Mouse (Mus musculus) CD4-positive helper T cell, adult 2 months (primary cell): ENCODE measurements around the gene Ncl.

ENCODE experiments used
- DNase-seq: peaks from one replicate; pipeline ENCODE4 v3.0.0-alpha.2; 2012; ENCODE audit warnings: low read depth, missing footprints, low spot score

Ncl gene

DNA sequence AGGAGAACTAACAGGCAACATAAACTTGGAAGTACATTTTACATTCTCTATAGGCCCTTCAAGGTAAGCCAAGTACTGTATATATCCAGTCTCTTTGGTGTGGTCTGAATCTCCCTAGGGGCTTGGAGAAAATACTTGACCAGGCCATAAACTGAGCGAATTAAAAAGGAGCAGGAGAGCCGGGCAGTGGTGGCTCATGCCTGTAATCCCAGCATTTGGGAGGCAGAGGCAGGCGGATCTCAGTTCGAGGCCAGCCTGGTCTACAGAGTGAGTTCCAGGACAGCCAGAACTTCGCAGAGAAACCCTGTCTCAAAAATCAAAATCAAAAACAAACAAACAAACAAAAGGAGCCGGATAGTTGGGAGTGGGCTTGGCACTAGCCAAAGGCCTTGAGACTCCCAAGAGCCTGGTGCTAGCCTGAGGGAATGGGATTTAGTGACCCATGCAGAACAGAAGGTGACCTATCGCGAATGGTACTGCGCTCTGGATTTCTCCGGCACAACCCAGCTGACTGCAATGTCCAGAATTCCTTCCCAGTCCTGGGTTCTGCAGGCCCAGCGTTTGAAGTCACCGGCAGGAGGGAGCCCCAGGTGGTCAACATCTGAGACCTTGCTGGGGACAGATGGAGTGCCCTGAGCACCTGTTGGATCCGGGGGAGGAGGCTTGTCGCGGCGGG lies 46.0 kb downstream of the Ncl start:
- no peak for DNase-seq

DNA sequence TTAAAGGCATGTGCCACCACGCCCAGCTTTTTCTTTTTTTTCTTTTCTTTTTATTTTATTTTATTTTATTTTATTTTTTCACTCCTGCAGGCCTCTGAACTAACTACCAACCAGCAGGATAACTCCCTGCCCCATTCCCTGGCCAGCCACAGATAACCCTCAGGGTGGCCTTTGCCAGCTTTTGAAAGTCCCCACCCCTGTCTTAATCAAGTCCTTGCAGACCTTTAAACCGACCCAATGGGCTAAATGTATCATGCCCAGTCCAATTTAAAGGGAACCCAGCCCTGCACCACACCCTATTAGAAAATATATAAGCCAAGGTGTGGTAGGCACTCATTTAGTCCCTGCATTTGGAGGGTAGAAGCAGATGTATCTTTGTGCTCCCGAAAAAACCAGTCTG lies 46.9 kb downstream of the Ncl start:
- DNase-seq, result no peak

DNA sequence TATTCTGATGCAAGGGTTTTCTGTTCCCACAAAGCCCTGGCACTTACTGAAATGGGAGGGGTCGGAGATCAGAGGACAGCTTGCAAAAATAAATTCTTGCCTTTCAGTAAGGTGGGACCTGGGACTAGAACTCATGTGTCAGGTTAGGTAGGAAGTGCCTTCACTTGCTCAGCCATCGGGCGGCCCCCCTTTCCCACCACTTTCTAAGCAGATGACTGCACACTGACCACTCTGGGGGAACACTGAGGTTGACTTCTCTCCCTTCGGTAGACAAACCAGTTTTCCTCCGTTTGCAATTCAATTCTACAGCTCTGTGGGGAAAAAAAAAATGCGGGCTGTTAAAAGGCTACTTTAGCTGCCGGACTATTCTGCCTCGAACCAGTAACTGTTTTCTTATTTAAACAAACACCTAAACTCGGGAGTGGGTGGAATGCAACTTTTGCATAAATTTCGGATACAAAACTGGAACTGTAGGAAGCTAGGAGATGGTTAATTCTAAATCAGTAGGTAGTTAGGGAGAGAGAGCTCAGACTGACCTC lies 47.7 kb downstream of the Ncl start:
- no peak for DNase-seq

DNA sequence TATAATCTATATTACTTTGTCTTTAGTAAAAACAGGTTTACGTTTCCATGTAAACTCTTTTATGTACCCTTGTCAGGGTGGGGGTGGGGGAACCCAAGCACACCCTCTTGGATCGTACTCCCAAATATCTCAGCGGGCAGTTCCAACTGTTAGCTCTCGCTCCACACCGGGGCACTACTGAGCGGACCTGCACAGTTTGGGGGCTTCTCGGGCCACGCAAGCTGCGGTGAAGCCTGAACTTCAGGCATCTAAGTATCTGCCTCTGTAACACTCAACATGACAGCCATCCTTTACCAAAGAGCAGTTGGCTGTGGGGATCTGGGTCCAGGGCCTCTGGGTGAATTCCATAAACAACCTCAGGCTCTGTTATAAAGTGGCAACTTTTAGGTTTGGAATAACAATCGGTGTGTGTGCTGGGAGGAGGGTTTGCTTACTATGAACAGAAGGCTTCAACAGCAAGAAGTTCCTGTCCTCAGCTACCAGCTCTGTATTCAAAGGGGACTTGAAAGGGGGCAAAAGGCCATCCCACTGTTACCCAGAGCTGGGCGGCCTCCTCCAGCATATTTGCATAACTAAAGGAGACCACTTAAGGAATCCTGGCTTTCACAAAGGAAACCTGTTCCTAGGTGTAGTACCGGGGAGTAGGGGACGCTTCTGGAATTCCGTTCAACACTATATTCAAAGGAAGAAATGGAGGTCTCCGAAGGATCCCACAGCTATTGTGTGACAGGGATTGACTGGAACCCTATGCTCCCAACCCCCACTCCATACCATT lies 48.5 kb downstream of the Ncl start:
- no peak for DNase-seq

DNA sequence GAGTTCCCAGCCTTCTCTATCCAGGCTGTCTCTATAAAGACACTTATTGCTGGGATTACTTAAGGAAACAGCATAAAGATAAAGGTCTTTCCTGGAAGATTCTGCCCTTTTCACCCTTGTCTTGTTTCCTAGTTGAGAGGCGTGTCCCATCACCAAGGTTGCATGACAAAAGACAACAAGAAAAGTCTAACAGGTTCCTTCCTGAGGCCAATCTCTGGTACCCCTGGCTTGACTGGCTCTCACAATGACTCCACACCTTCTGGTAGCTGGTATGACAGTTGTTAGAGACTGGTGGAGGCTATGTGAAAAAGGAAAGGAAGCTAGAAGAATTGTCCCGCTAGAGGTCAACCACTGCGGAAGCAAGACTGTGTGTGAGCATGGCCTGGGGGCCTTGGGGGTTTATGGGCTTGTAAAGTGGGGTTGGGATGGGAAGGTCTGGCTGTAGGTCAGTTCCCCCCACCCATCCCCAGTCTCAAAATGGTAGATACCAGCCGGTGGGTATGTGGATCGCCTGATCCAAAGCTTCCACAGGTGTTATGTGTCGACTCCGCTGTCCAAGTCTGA lies 49.8 kb downstream of the Ncl start:
- no peak for DNase-seq

DNA sequence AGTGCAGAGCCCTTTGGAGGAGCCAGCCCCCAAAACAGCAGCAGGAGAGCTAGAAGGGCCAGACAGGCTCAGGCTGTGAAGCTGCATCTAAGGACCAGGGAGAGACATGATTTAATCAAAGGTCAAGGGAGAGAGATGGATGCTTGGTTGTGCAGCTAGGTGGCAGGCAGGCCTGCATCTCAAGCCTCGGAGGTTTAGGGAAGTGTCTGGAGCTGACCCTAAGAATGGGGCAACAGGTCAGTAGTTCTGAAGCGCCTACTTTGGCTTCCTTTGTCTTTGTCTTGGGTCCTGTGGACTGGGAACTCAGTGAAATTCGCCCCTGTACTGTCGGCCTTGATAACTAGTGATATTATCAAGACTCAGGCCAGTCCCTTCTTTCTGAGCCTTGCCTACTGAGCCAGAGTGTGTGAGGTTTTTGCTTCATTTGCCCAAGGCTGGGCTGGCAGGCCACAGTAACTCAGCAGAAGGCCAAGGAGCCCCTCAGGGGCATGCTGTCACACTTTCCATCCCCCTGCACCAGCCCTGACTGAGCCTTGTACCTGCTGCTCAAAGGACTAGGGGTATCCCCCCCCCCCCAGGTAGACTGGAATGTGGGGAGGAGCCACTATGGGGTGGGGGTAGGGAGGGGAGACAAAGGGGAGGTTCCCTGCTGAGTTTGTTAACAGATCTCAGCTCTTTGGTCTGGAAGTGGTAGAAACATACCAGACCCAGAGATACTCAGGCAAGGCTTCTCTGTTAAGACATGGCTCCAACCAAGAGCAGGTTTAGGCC lies 51.1 kb downstream of the Ncl start:
- no peak for DNase-seq

DNA sequence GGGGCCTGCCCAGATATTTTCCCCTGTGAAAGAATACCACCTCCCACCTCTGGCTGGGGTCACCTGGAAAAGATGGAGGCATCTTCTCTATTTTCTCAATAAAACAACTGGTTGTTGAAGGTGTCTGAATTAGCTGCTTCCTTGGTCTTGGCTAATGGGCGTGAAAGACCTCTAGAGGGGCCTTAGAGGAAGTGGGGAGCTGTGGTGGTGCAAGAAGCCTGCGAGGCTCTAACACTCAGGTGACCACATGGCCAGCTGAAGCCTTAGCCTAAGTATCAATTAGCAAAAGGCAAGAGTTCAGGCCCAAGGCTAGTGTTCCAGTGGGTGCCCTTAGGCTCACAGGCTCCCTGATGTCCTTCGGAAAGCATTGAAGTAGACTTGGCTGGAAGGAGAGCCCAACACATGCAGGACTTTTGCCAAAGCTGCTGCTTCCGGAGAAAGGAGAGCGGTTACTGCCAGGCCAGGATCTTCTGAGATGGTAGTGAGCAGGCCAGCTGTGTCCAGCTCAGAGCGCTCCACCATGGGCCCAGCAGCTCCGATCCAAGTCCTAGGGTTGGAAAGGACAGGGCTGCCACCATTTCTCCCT lies 51.9 kb downstream of the Ncl start:
- no peak for DNase-seq

DNA sequence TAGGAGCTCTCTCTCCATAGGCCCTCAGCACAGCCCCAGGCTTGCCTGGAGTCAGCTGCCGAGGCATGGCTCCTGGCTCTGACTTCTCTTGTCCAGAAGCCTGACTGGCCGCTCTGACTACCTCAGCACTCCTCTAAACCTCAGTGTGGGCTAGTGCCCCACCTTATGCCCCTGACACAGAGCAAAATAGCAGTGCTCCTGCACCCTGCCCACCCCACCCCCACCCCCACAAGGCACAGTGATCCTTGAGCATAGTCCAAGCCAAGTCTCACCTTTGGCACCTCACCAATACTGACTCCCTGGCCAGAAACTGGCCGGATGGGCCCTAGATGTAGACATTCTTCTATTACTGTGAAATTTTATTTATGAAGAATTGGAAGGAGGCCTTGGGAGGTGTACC lies 52.5 kb downstream of the Ncl start:
- DNase-seq, result no peak

DNA sequence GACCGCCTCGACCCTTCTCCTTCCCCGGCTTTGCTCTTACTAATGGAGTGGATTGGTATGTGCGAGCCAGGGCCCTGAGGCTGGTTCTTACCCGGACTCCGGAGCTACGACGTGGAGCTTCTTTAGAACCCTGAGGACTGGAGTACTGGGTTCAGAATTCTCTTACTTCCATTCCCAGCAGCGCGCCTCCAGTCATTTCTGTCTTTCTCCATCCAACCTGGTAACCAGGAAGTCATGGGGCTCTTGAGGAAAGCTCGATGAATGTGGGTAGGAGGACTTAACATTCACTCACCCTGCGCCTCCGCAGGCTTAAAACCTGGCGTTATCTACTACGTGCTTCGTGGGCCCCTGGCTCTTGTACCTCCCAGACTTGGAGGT lies 55.3 kb downstream of the Ncl start:
- no peak for DNase-seq

DNA sequence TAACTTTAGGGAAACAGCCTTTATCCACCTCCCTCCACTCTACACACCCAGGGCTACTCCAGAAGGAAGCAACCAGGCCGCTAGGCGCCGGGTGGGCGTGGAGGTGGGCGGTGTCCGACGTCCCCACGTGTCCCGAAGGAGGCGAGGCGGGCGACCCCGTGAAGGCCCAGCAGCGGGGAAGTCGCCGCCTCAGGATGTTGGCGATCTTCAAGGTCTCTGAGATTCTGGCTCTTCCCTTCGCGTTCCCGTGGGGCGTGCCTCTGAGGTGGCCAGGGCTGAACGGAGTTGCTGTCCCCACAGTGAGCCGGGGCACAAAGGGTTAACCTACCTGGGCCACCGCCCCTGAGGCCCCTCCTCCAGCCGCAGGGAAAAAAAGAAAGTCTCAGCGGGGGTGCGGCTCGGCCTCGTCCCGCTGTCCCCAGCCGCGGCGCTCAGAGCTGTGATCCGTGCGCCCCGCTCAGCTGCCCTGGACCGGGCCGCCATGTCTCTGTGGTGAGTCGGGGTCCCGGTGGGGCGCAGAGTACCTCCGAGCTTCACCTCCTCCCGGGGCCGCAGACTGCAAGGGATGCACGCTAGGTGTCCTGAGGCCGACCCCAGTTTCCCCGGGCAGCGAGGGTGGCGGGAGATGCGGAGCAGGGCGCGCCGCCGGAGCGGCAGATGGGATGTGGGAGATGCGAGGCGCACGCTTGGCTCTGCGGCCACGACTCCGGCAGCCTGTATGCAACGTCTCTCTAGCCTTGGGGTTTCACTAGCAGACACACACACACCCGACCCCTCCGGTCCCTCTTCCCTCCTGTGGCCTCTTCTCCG lies 55.9 kb downstream of the Ncl start:
- DNase-seq, result no peak

DNA sequence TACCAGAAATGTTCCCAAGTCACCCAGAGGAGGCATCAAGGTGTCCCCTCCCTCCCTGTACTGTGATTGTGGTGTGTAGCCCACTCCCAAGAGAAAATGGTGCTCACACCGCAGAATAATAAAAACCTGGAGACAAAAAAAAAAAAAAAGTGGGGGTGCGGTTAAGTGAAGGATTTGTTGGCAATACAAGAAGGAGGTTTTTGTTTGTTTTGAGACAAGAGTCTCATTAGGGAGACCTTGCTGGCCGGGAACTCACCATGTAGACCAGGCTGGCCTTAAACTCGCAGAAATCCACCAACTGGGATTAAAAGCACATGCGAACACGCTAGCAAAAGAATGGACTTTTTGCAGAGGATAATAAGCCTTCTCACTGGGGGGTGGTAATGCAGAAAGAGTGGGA lies 56.7 kb downstream of the Ncl start, which contains the start of gene B3gnt7:
B3gnt7 (plus strand) TSS at position 301 of the 400 bp plus-strand sequence.
- DNase-seq, result no peak

DNA sequence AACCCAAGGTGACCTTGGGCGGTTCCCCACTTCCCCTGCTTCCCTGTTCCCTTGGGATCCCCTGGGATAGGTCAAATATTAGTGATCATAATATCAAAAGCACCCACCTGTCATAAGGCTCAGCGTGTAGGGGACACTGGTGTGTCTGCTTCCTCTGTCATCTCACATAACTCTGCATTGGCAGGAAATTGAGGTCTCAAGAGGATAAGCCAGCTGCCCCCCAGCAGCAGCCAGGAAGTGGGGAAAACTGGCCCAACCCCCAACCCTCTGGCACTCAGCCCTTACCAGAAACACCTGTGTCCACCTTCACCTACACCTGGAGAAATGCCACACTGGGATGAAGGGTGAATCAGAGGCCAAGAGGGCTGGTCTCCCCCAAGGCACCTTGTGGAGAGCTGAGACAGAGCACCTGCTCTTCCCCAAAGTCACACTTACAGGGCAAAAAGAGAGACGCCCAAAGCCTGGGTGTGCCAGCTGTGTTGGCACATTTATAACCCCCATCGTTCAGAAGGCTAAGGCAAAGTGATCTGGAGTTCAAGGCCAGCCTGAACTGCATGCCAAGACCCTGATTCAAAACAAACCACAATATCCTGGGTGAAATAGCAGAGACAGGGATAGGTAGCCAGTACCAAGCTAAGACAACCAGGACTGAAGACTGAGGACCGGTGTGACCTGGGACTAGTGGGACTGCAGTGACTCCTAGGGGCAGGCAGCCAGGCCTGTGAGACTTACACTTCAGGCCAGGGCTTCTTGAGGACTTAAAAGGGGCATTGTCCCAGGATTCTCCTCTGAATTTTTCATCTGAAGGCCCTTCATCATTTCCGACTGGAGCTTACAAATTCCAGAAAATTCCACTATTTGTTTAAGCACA lies 57.7 kb downstream of the Ncl start:
- DNase-seq, result no peak

DNA sequence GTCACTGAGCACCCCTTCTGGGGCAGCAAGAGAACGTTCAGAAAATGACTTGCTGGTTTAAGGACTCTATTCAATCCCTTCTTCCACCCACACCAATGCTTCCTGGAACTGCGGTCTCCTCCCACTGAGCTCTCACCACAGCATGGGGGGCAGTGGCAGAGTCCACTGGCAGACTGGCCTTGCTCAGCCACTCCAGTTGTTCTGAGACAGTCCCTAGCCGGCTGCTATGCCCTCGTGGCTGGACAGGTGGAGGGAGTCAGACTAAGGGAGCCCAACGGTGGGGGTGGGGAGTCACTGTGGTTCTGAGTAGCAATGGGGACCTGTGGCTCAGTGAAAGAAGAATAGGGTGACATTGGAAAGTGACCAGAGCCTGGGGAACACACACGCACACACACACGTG lies 58.5 kb downstream of the Ncl start:
- no peak for DNase-seq

DNA sequence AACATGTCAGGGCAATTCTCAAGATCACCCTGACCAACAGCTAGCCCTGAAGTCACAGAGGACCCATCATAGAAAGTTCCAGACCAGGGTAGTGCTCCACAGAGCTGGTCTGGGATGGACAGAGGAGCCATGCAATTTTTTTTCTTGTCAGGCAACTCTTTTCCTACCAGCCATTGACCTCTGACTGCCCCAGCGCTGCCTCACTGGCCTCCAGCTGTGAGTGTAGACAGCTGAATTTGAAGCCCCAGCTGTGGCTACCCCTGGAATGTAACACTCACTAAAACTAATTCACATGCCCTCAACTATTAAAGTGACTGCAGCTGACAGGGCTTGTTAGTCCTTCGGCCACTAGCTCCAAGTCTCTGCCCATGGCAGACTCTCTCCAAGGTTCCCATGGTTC lies 59.1 kb downstream of the Ncl start:
- no peak for DNase-seq
